13 mouse cellular contexts compared by ENCODE assay signal in the genomic region with DNA sequence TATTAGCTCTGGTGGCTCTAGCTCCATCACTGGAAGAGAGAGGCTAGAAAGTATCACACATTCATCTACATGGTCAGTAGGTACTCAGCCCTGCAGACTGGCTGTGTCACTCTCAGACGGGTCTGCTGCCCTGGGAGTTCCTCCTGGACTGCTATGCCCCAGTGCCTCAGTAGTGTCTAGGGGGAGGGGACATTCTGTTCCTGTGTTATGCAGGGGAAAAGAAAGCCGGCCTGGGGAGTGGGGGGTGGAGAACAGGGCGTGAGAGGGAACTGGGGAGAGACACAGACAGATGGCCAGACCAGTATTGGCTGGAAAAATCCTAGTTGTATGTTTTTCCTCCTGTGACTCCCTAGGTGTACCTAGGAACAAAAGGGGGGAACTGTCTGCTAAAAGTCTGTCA. TPM values are rescaled to one million over a fixed set of nuclear protein-coding genes. Genes with fewer than 3 reads are reported as not detected.
A peak's percentile ranks its signal among the peaks of the same experiment; 100 is the strongest.
DNase-seq lines count a peak whose midpoint lies in the region; ATAC-seq lines count a peak whose summit lies in the region.
"Had no signal": no experiment of that assay in that cellular context is flagged by ENCODE, and none has a peak within 500 bp of the region (broad histone marks: within the 10 kb centered on the region; RNA-seq: fewer than 3 reads in every experiment).

No protein-coding gene starts in this region.

- no peaks in the 10 kb centered on the region for H3K9me3 ChIP-seq in heart, embryonic 12.5 days (replicated peaks)
- no peaks in the 10 kb centered on the region for H3K9me3 ChIP-seq in midbrain, embryonic 11.5 days (ENCODE audit: control insufficient read depth, low read length)
- no peaks in the 10 kb centered on the region for H3K9me3 ChIP-seq in midbrain, embryonic 15.5 days
- H3K9me3 ChIP-seq in forebrain, embryonic 13.5 days (replicated peaks), result no peaks in the 10 kb centered on the region
- H3K9me3 ChIP-seq in midbrain, embryonic 14.5 days (ENCODE audit: control insufficient read depth, low read length), result no peaks in the 10 kb centered on the region

- H3K4me1 ChIP-seq in heart, embryonic 12.5 days (replicated peaks), result peaks cover 44% of the 10 kb centered on the region
- H3K4me1 ChIP-seq in midbrain, embryonic 11.5 days (ENCODE audit: control insufficient read depth, insufficient read depth, low read length), result peaks cover 17% of the 10 kb centered on the region
- H3K4me1 ChIP-seq in midbrain, embryonic 15.5 days, result peaks cover 18% of the 10 kb centered on the region
- peaks cover 31% of the 10 kb centered on the region for H3K4me1 ChIP-seq in forebrain, embryonic 13.5 days
- peaks cover 19% of the 10 kb centered on the region for H3K4me1 ChIP-seq in midbrain, embryonic 14.5 days (ENCODE audit: control insufficient read depth, insufficient read depth, low read length)

- 39% methylated on average over 3 of the region's 3 CpGs for WGBS in heart, embryonic 12.5 days
- 10% methylated on average over 3 of the region's 3 CpGs for WGBS in midbrain, embryonic 11.5 days
- WGBS in midbrain, embryonic 15.5 days, result 11% methylated on average over 3 of the region's 3 CpGs
- 6% methylated on average over 3 of the region's 3 CpGs for WGBS in forebrain, embryonic 13.5 days
- WGBS in midbrain, embryonic 14.5 days, result 12% methylated on average over 3 of the region's 3 CpGs

- no peak overlapping the region for H3K4me3 ChIP-seq in heart, embryonic 12.5 days
- no peak overlapping the region for H3K4me3 ChIP-seq in midbrain, embryonic 11.5 days (ENCODE audit: low read depth, low read length)
- H3K4me3 ChIP-seq in midbrain, embryonic 15.5 days, result no peak overlapping the region
- H3K4me3 ChIP-seq in forebrain, embryonic 13.5 days, result no peak overlapping the region
- no peak overlapping the region for H3K4me3 ChIP-seq in midbrain, embryonic 14.5 days (replicated peaks; ENCODE audit: low read depth, low read length)

- no peaks in the 10 kb centered on the region for H3K36me3 ChIP-seq in heart, embryonic 12.5 days
- H3K36me3 ChIP-seq in midbrain, embryonic 11.5 days (ENCODE audit: control insufficient read depth, insufficient read depth, low read length), result no peaks in the 10 kb centered on the region
- H3K36me3 ChIP-seq in midbrain, embryonic 15.5 days (replicated peaks), result no peaks in the 10 kb centered on the region
- no peaks in the 10 kb centered on the region for H3K36me3 ChIP-seq in forebrain, embryonic 13.5 days (ENCODE audit: poor library complexity, severe bottlenecking)
- no peaks in the 10 kb centered on the region for H3K36me3 ChIP-seq in midbrain, embryonic 14.5 days (ENCODE audit: control insufficient read depth, insufficient read depth, low read length)

- no peak overlapping the region for H3K9ac ChIP-seq in heart, embryonic 12.5 days
- H3K9ac ChIP-seq in midbrain, embryonic 11.5 days (ENCODE audit: low read length), result peak overlapping the region; percentile 39
- no peak overlapping the region for H3K9ac ChIP-seq in midbrain, embryonic 15.5 days
- 0 out of 2 replicates have a peak overlapping the region, but pooled peaks have one; percentile 45 for H3K9ac ChIP-seq in forebrain, embryonic 13.5 days
- no peak overlapping the region for H3K9ac ChIP-seq in midbrain, embryonic 14.5 days (replicated peaks; ENCODE audit: low read length)

- no peak for DNase-seq in heart, postnatal 14 days
- DNase-seq in midbrain, embryonic 11.5 days (ENCODE audit: low spot score, missing footprints), result no peak
- no peak for DNase-seq in midbrain, embryonic 14.5 days
- DNase-seq in left cerebral cortex, postnatal 10 days (ENCODE audit: extremely low spot score in 1 of 2, low spot score in 2 of 2), result no peak
- no peak for DNase-seq in urinary bladder, postnatal 36 days (ENCODE audit: low spot score in 2 of 2)
- DNase-seq: right cerebral cortex, postnatal 25 days had no signal

- H3K27me3 ChIP-seq in heart, embryonic 12.5 days (replicated peaks), result no peaks in the 10 kb centered on the region
- no peaks in the 10 kb centered on the region for H3K27me3 ChIP-seq in midbrain, embryonic 11.5 days (ENCODE audit: control insufficient read depth, insufficient read depth, low read length)
- H3K27me3 ChIP-seq in midbrain, embryonic 15.5 days (replicated peaks), result no peaks in the 10 kb centered on the region
- H3K27me3 ChIP-seq in forebrain, embryonic 13.5 days, result no peaks in the 10 kb centered on the region
- no peaks in the 10 kb centered on the region for H3K27me3 ChIP-seq in midbrain, embryonic 14.5 days (ENCODE audit: control insufficient read depth, insufficient read depth, low read length)

- intact Hi-C loops in heart, postnatal 14 days (cut with DNase I), result no loop called here
- intact Hi-C loops in left cerebral cortex, postnatal 10 days (cut with DNase I), result no loop called here

- 0 out of 2 replicates have a peak overlapping the region, but pooled peaks have one; percentile 55 for H3K27ac ChIP-seq in heart, embryonic 12.5 days (ENCODE audit: poor library complexity, severe bottlenecking)
- H3K27ac ChIP-seq in midbrain, embryonic 11.5 days (ENCODE audit: low read depth, low read length), result peak overlapping the region; percentile 12; the same call in 1 of the 2 replicates
- H3K27ac ChIP-seq in midbrain, embryonic 15.5 days, result no peak overlapping the region
- H3K27ac ChIP-seq in forebrain, embryonic 13.5 days, result peak overlapping the region; percentile 48
- 0 out of 2 replicates have a peak overlapping the region, but pooled peaks have one; percentile 13 for H3K27ac ChIP-seq in midbrain, embryonic 14.5 days (replicated peaks; ENCODE audit: low read depth, low read length)

- no peak; the same call in 1 of the 2 replicates for ATAC-seq in heart, embryonic 12.5 days (ENCODE audit: insufficient number of reproducible peaks, low FRiP score)
- peak; percentile 63; the same call in 1 of the 2 replicates for ATAC-seq in midbrain, embryonic 11.5 days (ENCODE audit: low FRiP score)
- ATAC-seq in midbrain, embryonic 15.5 days (replicated peaks), result no peak; the same call in 1 of the 2 replicates
- no peak for ATAC-seq in forebrain, embryonic 13.5 days
- ATAC-seq in midbrain, embryonic 14.5 days (ENCODE audit: low FRiP score, low TSS enrichment), result no peak
- ATAC-seq: activated CD4-positive, CD25-positive, alpha-beta regulatory T cell, adult 4 months; CD4-positive, CD25-positive, alpha-beta regulatory T cell, adult 4 months had no signal

- no peak overlapping the region for H3K4me2 ChIP-seq in heart, embryonic 12.5 days
- no peak overlapping the region for H3K4me2 ChIP-seq in midbrain, embryonic 11.5 days
- H3K4me2 ChIP-seq in midbrain, embryonic 15.5 days, result no peak overlapping the region
- no peak overlapping the region for H3K4me2 ChIP-seq in forebrain, embryonic 13.5 days
- no peak overlapping the region for H3K4me2 ChIP-seq in midbrain, embryonic 14.5 days (ENCODE audit: low read length)

RNA-seq across cellular contexts. Expression of gene Btg2, which starts 7.1 kb away (rescaled TPM):
- polyA plus RNA-seq in heart, embryonic 12.5 days (2016; fragmentation: Nextera tagmentation; extraction: Ambion mirVana), result 37.8 and 40.4 TPM in 2 replicates
- 10 to 100 TPM; 37.3 to 47.7 TPM for total RNA-seq in heart, postnatal 14 days (2021)
- polyA plus RNA-seq in midbrain, embryonic 11.5 days (2014; fragmentation: Nextera tagmentation; extraction: Ambion mirVana), result 150 and 153 TPM in 2 replicates
- polyA plus RNA-seq in midbrain, embryonic 15.5 days (2015; fragmentation: Nextera tagmentation; extraction: Ambion mirVana), result 37.2 and 42.2 TPM in 2 replicates
- polyA plus RNA-seq in forebrain, embryonic 13.5 days (2015; fragmentation: Nextera tagmentation; extraction: Ambion mirVana), result 122 and 129 TPM in 2 replicates
- polyA plus RNA-seq in midbrain, embryonic 14.5 days (2014; fragmentation: Nextera tagmentation; extraction: Ambion mirVana), result 34.2 and 61.1 TPM in 2 replicates
- 10 to 100 TPM; 10.0 to 11.5 TPM for total RNA-seq in left cerebral cortex, postnatal 10 days (2021)

RNA-seq across cellular contexts. Expression of gene Chit1, which starts 25.0 kb away (rescaled TPM):
- polyA plus RNA-seq in heart, embryonic 12.5 days (2016; fragmentation: Nextera tagmentation; extraction: Ambion mirVana), result 0.32 and 0.49 TPM in 2 replicates
- total RNA-seq in heart, postnatal 14 days (2021), result not detected
- polyA plus RNA-seq in midbrain, embryonic 11.5 days (2014; fragmentation: Nextera tagmentation; extraction: Ambion mirVana), result not detected in 2 replicates
- polyA plus RNA-seq in midbrain, embryonic 15.5 days (2015; fragmentation: Nextera tagmentation; extraction: Ambion mirVana), result 0.09 and 0.10 TPM in 2 replicates
- polyA plus RNA-seq in forebrain, embryonic 13.5 days (2015; fragmentation: Nextera tagmentation; extraction: Ambion mirVana), result 0.17 TPM in 1 of 2 replicates, not detected in the other
- polyA plus RNA-seq in midbrain, embryonic 14.5 days (2014; fragmentation: Nextera tagmentation; extraction: Ambion mirVana), result 0.26 TPM in 1 of 2 replicates, not detected in the other
- under 1 TPM; 0.26 to 0.60 TPM for total RNA-seq in left cerebral cortex, postnatal 10 days (2021)
- total RNA-seq: gastrocnemius, postnatal 25 days had no signal
- polyA plus RNA-seq: activated CD4-positive, CD25-positive, alpha-beta regulatory T cell, adult 4 months; CD4-positive, CD25-positive, alpha-beta regulatory T cell, adult 4 months; intestine, embryonic 14.5 days had no signal

RNA-seq across cellular contexts. Expression of gene Fmod, which starts 49.0 kb away (rescaled TPM):
- 15.7 and 17.5 TPM in 2 replicates for polyA plus RNA-seq in heart, embryonic 12.5 days (2016; fragmentation: Nextera tagmentation; extraction: Ambion mirVana)
- 10 to 100 TPM; 13.5 to 17.4 TPM for total RNA-seq in heart, postnatal 14 days (2021)
- polyA plus RNA-seq in midbrain, embryonic 11.5 days (2014; fragmentation: Nextera tagmentation; extraction: Ambion mirVana), result 5.7 and 6.8 TPM in 2 replicates
- 15.2 and 21.1 TPM in 2 replicates for polyA plus RNA-seq in midbrain, embryonic 15.5 days (2015; fragmentation: Nextera tagmentation; extraction: Ambion mirVana)
- polyA plus RNA-seq in forebrain, embryonic 13.5 days (2015; fragmentation: Nextera tagmentation; extraction: Ambion mirVana), result 1.2 and 1.6 TPM in 2 replicates
- 0.31 and 6.4 TPM in 2 replicates for polyA plus RNA-seq in midbrain, embryonic 14.5 days (2014; fragmentation: Nextera tagmentation; extraction: Ambion mirVana)
- 10 to 100 TPM; 15.6 to 15.8 TPM for total RNA-seq in left cerebral cortex, postnatal 10 days (2021)
- polyA plus RNA-seq: activated CD4-positive, CD25-positive, alpha-beta regulatory T cell, adult 4 months; CD4-positive, CD25-positive, alpha-beta regulatory T cell, adult 4 months had no signal

Comparison
In these comparisons a context has a peak if more than half of its experiments do, and no peak if none do; other contexts are left out.
1. H3K9ac ChIP-seq: peak in midbrain, embryonic 11.5 days (single experiment) and forebrain, embryonic 13.5 days (single experiment); none in heart, embryonic 12.5 days (single experiment), midbrain, embryonic 15.5 days (single experiment) and midbrain, embryonic 14.5 days (single experiment).